Comparison of ENCODE assay signal across 13 mouse cellular contexts in the genomic region with DNA sequence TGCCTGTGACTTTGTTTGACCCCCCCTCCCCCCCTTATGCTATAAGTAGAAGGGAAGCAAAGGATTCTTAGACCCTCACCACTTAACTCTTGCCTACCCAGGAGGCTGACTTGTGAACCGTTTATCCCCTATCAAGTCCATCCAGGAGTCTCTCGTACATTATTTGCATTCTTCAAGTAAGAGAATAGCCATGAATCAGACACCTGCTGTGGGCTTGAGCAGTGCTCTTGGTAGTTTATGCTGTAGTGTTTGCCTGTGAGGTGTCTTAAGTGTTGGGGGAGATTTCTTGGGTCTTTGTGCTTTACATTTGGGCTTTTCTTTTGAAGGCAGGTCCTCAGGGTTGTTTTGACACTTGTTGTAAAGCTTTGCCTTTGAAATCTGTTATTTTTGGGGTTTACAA.
"Had no signal": no experiment of that assay in that cellular context is flagged by ENCODE, and none has a peak within 500 bp of the region (broad histone marks: within the 10 kb centered on the region; RNA-seq: fewer than 3 reads in every experiment).

No protein-coding gene starts in this region.

- H3K9ac ChIP-seq: midbrain, embryonic 13.5 days; neural tube, embryonic 15.5 days had no signal

- H3K36me3 ChIP-seq: midbrain, embryonic 13.5 days; neural tube, embryonic 15.5 days had no signal

- H3K4me2 ChIP-seq: midbrain, embryonic 13.5 days; neural tube, embryonic 15.5 days had no signal

- H3K4me3 ChIP-seq: limb, embryonic 10.5 days; midbrain, embryonic 13.5 days; myocyte; neural tube, embryonic 15.5 days had no signal

- DNase-seq: kidney, adult 9 months; kidney, postnatal 36 days; lung, adult 2 months; lung, postnatal 36 days; right cerebral cortex, adult 18-20 months; right cerebral cortex, postnatal 25 days; thymus, postnatal 36 days had no signal

- H3K9me3 ChIP-seq: limb, embryonic 10.5 days; midbrain, embryonic 13.5 days; neural tube, embryonic 15.5 days had no signal

- H3K27me3 ChIP-seq: midbrain, embryonic 13.5 days; neural tube, embryonic 15.5 days had no signal

- ATAC-seq: lung, postnatal 0 days; midbrain, embryonic 13.5 days had no signal

- H3K27ac ChIP-seq: kidney, postnatal 0 days; limb, embryonic 10.5 days; midbrain, embryonic 13.5 days; neural tube, embryonic 15.5 days had no signal
